Comparison of ENCODE assay signal across 23 mouse cellular contexts in genomic region chr12:77084343-77084742, GRCm38 (mm10).
A peak's percentile ranks its signal among the peaks of the same experiment; 100 is the strongest.
DNase-seq lines count a peak whose midpoint lies in the region; ATAC-seq lines count a peak whose summit lies in the region.
"Had no signal": no experiment of that assay in that cellular context is flagged by ENCODE, and none has a peak within 500 bp of the region (broad histone marks: within the 10 kb centered on the region; RNA-seq: fewer than 3 reads in every experiment).

No protein-coding gene starts in this region.

- no peaks in the 10 kb centered on the region for H3K36me3 ChIP-seq in liver, embryonic 13.5 days
- H3K36me3 ChIP-seq in liver, embryonic 11.5 days (ENCODE audit: control insufficient read depth, insufficient read depth, low read length), result no peaks in the 10 kb centered on the region
- H3K36me3 ChIP-seq: embryonic facial prominence, embryonic 13.5 days; embryonic facial prominence, embryonic 15.5 days; forebrain, embryonic 10.5 days; forebrain, embryonic 12.5 days had no signal

- no peaks in the 10 kb centered on the region for H3K9me3 ChIP-seq in liver, embryonic 13.5 days (replicated peaks)
- H3K9me3 ChIP-seq in liver, embryonic 11.5 days (ENCODE audit: control insufficient read depth, low read length), result no peaks in the 10 kb centered on the region
- H3K9me3 ChIP-seq: embryonic facial prominence, embryonic 13.5 days; embryonic facial prominence, embryonic 15.5 days; forebrain, embryonic 10.5 days; forebrain, embryonic 12.5 days had no signal

- ATAC-seq in liver, embryonic 13.5 days (ENCODE audit: low read depth), result no peak
- ATAC-seq in liver, embryonic 11.5 days (replicated peaks; ENCODE audit: low FRiP score), result no peak
- ATAC-seq: forebrain, embryonic 14.5 days; forebrain, embryonic 16.5 days; Patski had no signal

- no peak overlapping the region for H3K4me3 ChIP-seq in liver, embryonic 13.5 days (replicated peaks)
- H3K4me3 ChIP-seq in liver, embryonic 11.5 days (ENCODE audit: low read depth, low read length), result no peak overlapping the region
- H3K4me3 ChIP-seq: embryonic facial prominence, embryonic 13.5 days; embryonic facial prominence, embryonic 15.5 days; erythroblast, embryonic 14.5 days; forebrain, embryonic 10.5 days; forebrain, embryonic 12.5 days had no signal

- peaks cover 44% of the 10 kb centered on the region for H3K4me1 ChIP-seq in liver, embryonic 13.5 days (replicated peaks)
- peaks cover 19% of the 10 kb centered on the region for H3K4me1 ChIP-seq in liver, embryonic 11.5 days (replicated peaks; ENCODE audit: control insufficient read depth, insufficient read depth, low read length)
- H3K4me1 ChIP-seq: embryonic facial prominence, embryonic 13.5 days; embryonic facial prominence, embryonic 15.5 days; forebrain, embryonic 10.5 days; forebrain, embryonic 12.5 days had no signal

- peak overlapping the region; percentile 32; the same call in 1 of the 2 replicates for H3K27ac ChIP-seq in liver, embryonic 13.5 days
- H3K27ac ChIP-seq in liver, embryonic 11.5 days (ENCODE audit: low read depth, low read length), result no peak overlapping the region
- H3K27ac ChIP-seq: embryonic facial prominence, embryonic 13.5 days; embryonic facial prominence, embryonic 15.5 days; forebrain, embryonic 10.5 days; forebrain, embryonic 12.5 days had no signal

- no peak for DNase-seq in liver, embryonic 13.5 days
- no peak for DNase-seq in liver, embryonic 11.5 days (ENCODE audit: low spot score)
- peak; percentile 39 for DNase-seq in induced T-regulatory cell, adult 2 months (ENCODE audit: low read depth)
- no peak for DNase-seq in adrenal gland, adult 18-20 months (ENCODE audit: low spot score in 2 of 2)
- DNase-seq in left cerebral cortex, adult 18-20 months (ENCODE audit: low spot score in 2 of 2), result no peak
- DNase-seq: adrenal gland, adult 2 months; adrenal gland, postnatal 10 days; adrenal gland, postnatal 25 days; cerebellum, adult 11 months; cerebellum, adult 18-20 months; cerebellum, adult 8-10 months; cerebellum, adult 9-11 months; cerebellum, postnatal 14 days; cerebellum, postnatal 36 days; embryo, embryonic 11 days had no signal

- no peak overlapping the region for H3K4me2 ChIP-seq in liver, embryonic 13.5 days
- no peak overlapping the region for H3K4me2 ChIP-seq in liver, embryonic 11.5 days
- H3K4me2 ChIP-seq: embryonic facial prominence, embryonic 13.5 days; embryonic facial prominence, embryonic 15.5 days; forebrain, embryonic 12.5 days had no signal

- no peaks in the 10 kb centered on the region for H3K27me3 ChIP-seq in liver, embryonic 13.5 days
- no peaks in the 10 kb centered on the region for H3K27me3 ChIP-seq in liver, embryonic 11.5 days (replicated peaks; ENCODE audit: control insufficient read depth, insufficient read depth, low read length)
- H3K27me3 ChIP-seq: embryonic facial prominence, embryonic 13.5 days; embryonic facial prominence, embryonic 15.5 days; forebrain, embryonic 12.5 days; Patski had no signal

- no peak overlapping the region for H3K9ac ChIP-seq in liver, embryonic 13.5 days
- H3K9ac ChIP-seq in liver, embryonic 11.5 days (ENCODE audit: low read depth, low read length), result no peak overlapping the region
- H3K9ac ChIP-seq: embryonic facial prominence, embryonic 13.5 days; embryonic facial prominence, embryonic 15.5 days; forebrain, embryonic 12.5 days had no signal

- 83% methylated on average over 1 of the region's 1 CpGs for WGBS in liver, embryonic 13.5 days (ENCODE audit: insufficient replicate concordance)
- WGBS in liver, embryonic 11.5 days, result 60% methylated on average over 1 of the region's 1 CpGs
